Mouse (Mus musculus) forebrain, embryonic 10.5 days (tissue): ENCODE results near the gene Sfxn2. TPM values are rescaled to one million over a fixed set of nuclear protein-coding genes. Genes with fewer than 3 reads are reported as not detected.

Experiments
- DNase-seq: peaks from one replicate; pipeline ENCODE4 v3.0.0-alpha.2; 2017; ENCODE audit warnings: low spot score; ENCODE audit errors: extremely low spot score
- H3K27ac ChIP-seq: fragments of 300-500 bp; sonication (generic); 2 replicates; pipeline ENCODE4 v1.5.1; 2016; ENCODE audit warnings: mild to moderate bottlenecking
- H3K27me3 ChIP-seq: fragments of 300-500 bp; sonication (generic); 2 replicates; pipeline ENCODE4 v1.6.1; 2016; ENCODE audit warnings: mild to moderate bottlenecking; ENCODE audit not compliant: poor library complexity, severe bottlenecking
- H3K36me3 ChIP-seq: fragments of 300-500 bp; sonication (generic); replicated peaks from 2 replicates; pipeline ENCODE4 v1.6.1; 2016; ENCODE audit warnings: mild to moderate bottlenecking, moderate library complexity
- H3K4me1 ChIP-seq: fragments of 300-500 bp; sonication (generic); 2 replicates; pipeline ENCODE4 v1.6.1; 2016
- H3K4me3 ChIP-seq: fragments of 300-500 bp; sonication (generic); 2 replicates; pipeline ENCODE4 v1.5.1; 2016; ENCODE audit warnings: mild to moderate bottlenecking, moderate library complexity
- H3K9me3 ChIP-seq: fragments of 300-500 bp; sonication (generic); 2 replicates; pipeline ENCODE4 v1.6.1; 2016; ENCODE audit warnings: mild to moderate bottlenecking, moderate library complexity
- WGBS: fragments of 180-500 bp; shearing (Covaris S2); methylation state at CpG from one replicate; pipeline ENCODE4 v1.1.7; 2016; 5-methylcytosine and 5-hydroxymethylcytosine counted together
- polyA plus RNA-seq: library from polyadenylated mRNA; unstranded; fragments of >200 nt; fragmentation: Nextera tagmentation; extraction: Ambion mirVana; gene quantifications from 2 replicates; pipeline ENCODE4 v1.2.1, GENCODE M21; 2016

Gene Sfxn2
- polyA plus RNA-seq, 1 experiment from 2014 or later, result 17.9 TPM

DNA sequence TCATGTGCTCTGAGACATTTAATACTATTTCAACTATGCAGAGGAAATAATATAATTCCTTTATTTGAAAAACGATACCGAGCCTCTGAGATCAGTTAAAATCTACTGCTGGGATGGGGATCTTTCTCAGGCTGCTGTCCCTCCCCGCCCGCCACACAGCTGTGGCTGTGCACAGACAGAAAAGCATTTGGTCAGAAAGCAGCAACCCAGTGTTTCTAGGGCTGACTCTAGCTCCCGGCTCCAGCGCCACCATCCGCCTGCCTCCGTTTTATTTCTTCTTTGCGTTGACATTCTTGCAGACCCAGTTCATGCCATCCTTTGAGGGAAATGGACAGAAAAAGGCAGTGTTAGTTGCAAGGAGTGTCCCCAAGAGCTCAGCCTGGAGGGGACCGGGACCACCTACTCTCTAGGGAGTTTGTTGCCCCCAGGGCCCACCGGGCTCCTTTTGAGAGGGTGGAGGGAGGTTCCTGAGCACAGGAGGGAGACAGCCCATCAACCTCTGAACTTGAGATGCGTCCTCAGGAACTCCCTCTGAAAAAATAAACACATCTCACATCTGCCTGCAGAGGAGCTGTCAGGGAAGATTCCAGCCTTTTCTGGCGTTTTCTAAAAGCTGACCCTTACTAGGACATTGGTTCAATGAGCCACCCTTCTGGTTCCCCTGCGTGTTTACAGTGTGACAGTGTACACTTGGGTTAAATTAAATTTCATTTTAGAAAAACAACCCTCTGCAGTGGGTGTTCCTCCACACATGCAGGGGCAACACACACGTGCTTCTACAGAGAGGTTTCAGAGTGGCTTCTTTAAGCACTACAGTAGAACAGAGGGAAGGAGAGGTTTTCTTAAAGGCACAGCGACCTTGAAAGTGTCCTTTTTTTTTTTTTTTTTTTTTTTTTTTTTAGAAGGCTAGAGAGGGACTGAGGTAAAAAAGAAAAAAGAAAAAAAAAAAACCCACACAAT is 41.8 kb upstream of the Sfxn2 start:
- no peaks in the 10 kb centered on the region for H3K9me3 ChIP-seq
- 5% methylated on average over 16 of the region's 16 CpGs for WGBS
- H3K36me3 ChIP-seq, result peaks cover 11% of the 10 kb centered on the region
- no peak for DNase-seq
- peak overlapping the region; percentile 90 for H3K27ac ChIP-seq
- H3K27me3 ChIP-seq, result peaks cover 6% of the 10 kb centered on the region; the same call in 1 of the 2 replicates
- peak overlapping the region; percentile 47; the same call in 1 of the 2 replicates for H3K4me3 ChIP-seq
- peaks cover 87% of the 10 kb centered on the region for H3K4me1 ChIP-seq

GRCm38 (mm10) chr19:46532031-46532688 is 41.0 kb upstream of the Sfxn2 start:
- Histone ChIP-seq H3K27ac (peak overlapping the region; percentile 76), H3K36me3 (peaks cover 17% of the 10 kb centered on the region), H3K4me1 (peaks cover 79% of the 10 kb centered on the region), H3K4me3 (0 out of 2 replicates have a peak overlapping the region, but pooled peaks have one; percentile 1), H3K9me3 (no peaks in the 10 kb centered on the region), H3K27me3 (peaks cover 5% of the 10 kb centered on the region; the same call in 1 of the 2 replicates)
- WGBS, result 5% methylated on average over 10 of the region's 10 CpGs
- no peak for DNase-seq

DNA sequence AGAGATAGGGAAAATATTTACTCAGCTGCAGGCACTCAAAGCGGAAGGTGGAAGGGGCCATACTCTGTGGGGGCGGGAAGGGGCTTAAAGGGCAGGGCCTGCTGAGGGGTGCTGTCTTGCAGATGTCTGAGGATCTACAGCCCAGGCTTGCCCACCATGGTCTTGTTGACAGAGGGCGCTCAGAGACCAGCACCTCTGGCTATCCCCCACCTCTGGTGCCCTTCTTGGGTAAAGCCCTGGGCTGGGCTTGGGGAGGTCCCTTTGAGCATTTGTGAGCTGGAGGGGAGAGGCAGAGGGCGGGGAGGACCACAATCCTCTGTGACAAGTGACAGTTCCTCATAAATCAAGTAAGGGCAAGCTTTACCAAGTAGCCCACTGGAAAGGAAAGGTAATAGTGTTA is 40.1 kb upstream of the Sfxn2 start:
- Histone ChIP-seq H3K4me1 (peaks cover 70% of the 10 kb centered on the region), H3K9me3 (no peaks in the 10 kb centered on the region), H3K27ac (peak overlapping the region; percentile 76), H3K36me3 (peaks cover 17% of the 10 kb centered on the region), H3K4me3 (peak overlapping the region; percentile 6; the same call in 1 of the 2 replicates), H3K27me3 (no peaks in the 10 kb centered on the region)
- 47% methylated on average over 4 of the region's 4 CpGs for WGBS
- no peak for DNase-seq

- Histone ChIP-seq H3K4me3 (0 out of 2 replicates have a peak overlapping the region, but pooled peaks have one; percentile 6), H3K4me1 (peaks cover 66% of the 10 kb centered on the region), H3K27me3 (no peaks in the 10 kb centered on the region), H3K27ac (peak overlapping the region; percentile 51; the same call in 1 of the 2 replicates), H3K9me3 (no peaks in the 10 kb centered on the region), H3K36me3 (peaks cover 20% of the 10 kb centered on the region)
- 67% methylated on average over 5 of the region's 5 CpGs for WGBS
- DNase-seq, result no peak
These were observed 39.6 kb upstream of the Sfxn2 start for GRCm38 (mm10) chr19:46533525-46533924.

- no peak overlapping the region for H3K4me3 ChIP-seq
- 74% methylated on average over 6 of the region's 6 CpGs for WGBS
These were observed 38.5 kb upstream of the Sfxn2 start for GRCm38 (mm10) chr19:46534542-46535098.

GRCm38 (mm10) chr19:46537357-46537756 is 35.8 kb upstream of the Sfxn2 start:
- Histone ChIP-seq H3K4me1 (peaks cover 27% of the 10 kb centered on the region), H3K9me3 (no peaks in the 10 kb centered on the region), H3K36me3 (peaks cover 51% of the 10 kb centered on the region), H3K27ac (no peak overlapping the region), H3K27me3 (no peaks in the 10 kb centered on the region), H3K4me3 (no peak overlapping the region)
- WGBS, result 95% methylated on average over 9 of the region's 9 CpGs
- DNase-seq, result no peak

More at GRCm38 (mm10) chr19:46534542-46535098, 38.5 kb upstream of the Sfxn2 start:
- H3K36me3 ChIP-seq, result peaks cover 25% of the 10 kb centered on the region
- H3K9me3 ChIP-seq, result no peaks in the 10 kb centered on the region
- no peaks in the 10 kb centered on the region for H3K27me3 ChIP-seq
- H3K4me1 ChIP-seq, result peaks cover 55% of the 10 kb centered on the region
- no peak overlapping the region for H3K27ac ChIP-seq
- DNase-seq, result no peak

GRCm38 (mm10) chr19:46538213-46538612 is 35.0 kb upstream of the Sfxn2 start:
- peaks cover 19% of the 10 kb centered on the region for H3K4me1 ChIP-seq
- no peak overlapping the region for H3K27ac ChIP-seq
- H3K27me3 ChIP-seq, result no peaks in the 10 kb centered on the region
- WGBS, result 89% methylated on average over 6 of the region's 6 CpGs
- H3K36me3 ChIP-seq, result peaks cover 60% of the 10 kb centered on the region
- no peak for DNase-seq
- no peak overlapping the region for H3K4me3 ChIP-seq
- no peaks in the 10 kb centered on the region for H3K9me3 ChIP-seq

DNA sequence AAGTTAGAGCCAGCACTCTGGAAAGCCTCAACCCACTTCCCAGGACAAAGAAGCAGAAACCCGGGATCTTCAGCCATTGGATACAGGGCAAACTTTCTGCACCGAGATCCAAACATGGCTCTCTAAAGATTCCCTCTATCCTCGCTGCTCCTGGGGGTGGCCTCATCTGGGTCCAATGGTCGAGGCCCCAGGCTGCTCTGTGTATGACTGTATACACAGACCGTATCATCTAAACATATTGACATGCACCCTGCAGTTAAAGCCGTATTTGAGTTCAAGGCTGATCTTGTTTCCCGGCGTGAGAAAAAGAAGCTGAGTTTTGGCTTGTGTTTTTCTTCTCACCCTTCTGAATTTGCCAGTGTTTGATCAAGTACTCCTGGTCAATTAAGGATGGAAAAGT is 30.4 kb upstream of the Sfxn2 start:
- no peak for DNase-seq
- WGBS, result 88% methylated on average over 8 of the region's 8 CpGs
- no peak overlapping the region for H3K27ac ChIP-seq
- no peaks in the 10 kb centered on the region for H3K27me3 ChIP-seq
- H3K4me3 ChIP-seq, result no peak overlapping the region
- H3K9me3 ChIP-seq, result no peaks in the 10 kb centered on the region
- peaks cover 70% of the 10 kb centered on the region for H3K36me3 ChIP-seq
- no peaks in the 10 kb centered on the region for H3K4me1 ChIP-seq

- 88% methylated on average over 6 of the region's 6 CpGs for WGBS
- 0 out of 2 replicates have a peak overlapping the region, but pooled peaks have one; percentile 16 for H3K27ac ChIP-seq
These were observed 25.6 kb upstream of the Sfxn2 start for GRCm38 (mm10) chr19:46547565-46547964.

DNA sequence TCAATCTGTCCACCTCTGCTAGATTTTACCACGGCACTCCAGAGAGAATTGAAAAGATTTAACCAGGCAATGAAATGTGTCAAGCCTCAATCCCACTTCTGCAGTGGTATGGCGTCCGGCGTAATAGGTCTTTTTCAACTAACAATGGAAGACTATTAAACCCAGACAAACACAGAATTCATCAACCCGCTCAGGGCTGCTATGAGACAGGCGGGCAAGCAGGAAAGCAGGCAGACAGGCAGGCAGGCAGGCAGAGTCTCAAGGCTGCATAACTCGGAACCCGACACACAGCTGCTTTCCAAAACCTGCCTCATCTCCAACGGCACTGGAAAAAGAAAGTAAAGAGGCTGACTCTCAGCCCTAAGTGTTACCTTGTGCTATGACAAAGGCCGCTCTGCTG is 25.1 kb upstream of the Sfxn2 start:
- Histone ChIP-seq H3K9me3 (no peaks in the 10 kb centered on the region), H3K27ac (no peak overlapping the region), H3K27me3 (no peaks in the 10 kb centered on the region), H3K4me3 (no peak overlapping the region), H3K4me1 (0 out of 2 replicates have a peak, but pooled peaks cover 4% of the 10 kb centered on the region), H3K36me3 (peaks cover 71% of the 10 kb centered on the region)
- DNase-seq, result no peak
- 87% methylated on average over 10 of the region's 10 CpGs for WGBS

More at GRCm38 (mm10) chr19:46547565-46547964, 25.6 kb upstream of the Sfxn2 start:
- Histone ChIP-seq H3K27me3 (no peaks in the 10 kb centered on the region), H3K36me3 (peaks cover 74% of the 10 kb centered on the region), H3K9me3 (no peaks in the 10 kb centered on the region), H3K4me3 (no peak overlapping the region), H3K4me1 (0 out of 2 replicates have a peak, but pooled peaks cover 4% of the 10 kb centered on the region)
- no peak for DNase-seq

- H3K4me1 ChIP-seq, result 0 out of 2 replicates have a peak, but pooled peaks cover 4% of the 10 kb centered on the region
- H3K27ac ChIP-seq, result no peak overlapping the region
- peaks cover 79% of the 10 kb centered on the region for H3K36me3 ChIP-seq
- H3K4me3 ChIP-seq, result no peak overlapping the region
- 87% methylated on average over 4 of the region's 4 CpGs for WGBS
- no peak for DNase-seq
- no peaks in the 10 kb centered on the region for H3K9me3 ChIP-seq
- H3K27me3 ChIP-seq, result no peaks in the 10 kb centered on the region
These were observed 22.8 kb upstream of the Sfxn2 start for GRCm38 (mm10) chr19:46550385-46550784.

- H3K36me3 ChIP-seq, result peaks cover 88% of the 10 kb centered on the region
- 85% methylated on average over 4 of the region's 4 CpGs for WGBS
- H3K4me1 ChIP-seq, result 0 out of 2 replicates have a peak, but pooled peaks cover 4% of the 10 kb centered on the region
- DNase-seq, result no peak
- H3K4me3 ChIP-seq, result no peak overlapping the region
- no peaks in the 10 kb centered on the region for H3K9me3 ChIP-seq
- H3K27me3 ChIP-seq, result no peaks in the 10 kb centered on the region
- H3K27ac ChIP-seq, result no peak overlapping the region
These were observed 20.7 kb upstream of the Sfxn2 start for GRCm38 (mm10) chr19:46552496-46552895.
